Mouse (Mus musculus): ENCODE measurements around the gene Slc25a35.

DNA sequence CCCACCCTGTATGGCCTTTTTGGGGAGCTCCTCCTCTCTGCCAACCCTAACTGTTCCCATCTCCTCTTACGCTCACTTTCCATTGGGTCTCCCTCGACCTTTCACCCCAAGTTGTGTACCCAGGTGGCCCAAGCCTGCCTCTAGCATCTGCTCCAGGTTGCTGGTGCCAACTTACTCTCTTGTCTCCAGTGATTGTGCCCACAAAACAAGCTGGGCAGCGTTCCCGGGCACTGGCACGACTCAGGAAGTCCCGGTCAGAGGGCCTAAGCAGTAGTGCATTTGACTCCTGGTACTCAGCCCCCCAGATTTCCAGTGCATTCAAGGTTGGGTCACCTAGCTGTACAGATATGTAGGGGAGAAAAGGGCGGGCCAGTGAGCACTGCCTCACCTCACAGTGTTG is 25.2 kb downstream of the Slc25a35 start:
- no peak for TF ChIP-seq EP300 (IDR thresholded peaks at IDR 0.05; ENCODE audit: low read depth in 1 of 2, low read length in 2 of 2)
- TF ChIP-seq CTCF (IDR thresholded peaks at IDR 0.05 in 2 of 3, conservative IDR thresholded peaks at IDR 0.05 in 1 of 3; ENCODE audit: control insufficient read depth in 1 of 3, insufficient read depth in 1 of 3, low read depth in 2 of 3, low read length in 3 of 3, poor library complexity in 1 of 3, severe bottlenecking in 1 of 3), result no peak
- TF ChIP-seq POLR2AphosphoS5 (IDR thresholded peaks at IDR 0.05; ENCODE audit: borderline replicate concordance, low read depth, low read length), result no peak
- TF ChIP-seq POLR2A (IDR thresholded peaks at IDR 0.05; ENCODE audit: control insufficient read depth in 1 of 2, insufficient read depth in 1 of 2, low read depth in 1 of 2, low read length in 2 of 2, poor library complexity in 1 of 2), result no peak; a peak in 1 of 4 replicates
- TF ChIP-seq GATA1 (IDR thresholded peaks at IDR 0.05; ENCODE audit: low read depth, low read length), result no peak
- TF ChIP-seq GABPA (IDR thresholded peaks at IDR 0.05; ENCODE audit: low read depth, low read length), result no peak
- TF ChIP-seq MYC (IDR thresholded peaks at IDR 0.05; ENCODE audit: low read depth, low read length), result no peak
- TF ChIP-seq ZNF384 (IDR thresholded peaks at IDR 0.05; ENCODE audit: low read depth, low read length), result no peak
- TF ChIP-seq ZMIZ1 (IDR thresholded peaks at IDR 0.05; ENCODE audit: low read depth, low read length), result no peak
- no peak for TF ChIP-seq RCOR1 (IDR thresholded peaks at IDR 0.05; ENCODE audit: low read depth, low read length)
